Comparison of ENCODE assay signal across 32 mouse cellular contexts in the genomic region with DNA sequence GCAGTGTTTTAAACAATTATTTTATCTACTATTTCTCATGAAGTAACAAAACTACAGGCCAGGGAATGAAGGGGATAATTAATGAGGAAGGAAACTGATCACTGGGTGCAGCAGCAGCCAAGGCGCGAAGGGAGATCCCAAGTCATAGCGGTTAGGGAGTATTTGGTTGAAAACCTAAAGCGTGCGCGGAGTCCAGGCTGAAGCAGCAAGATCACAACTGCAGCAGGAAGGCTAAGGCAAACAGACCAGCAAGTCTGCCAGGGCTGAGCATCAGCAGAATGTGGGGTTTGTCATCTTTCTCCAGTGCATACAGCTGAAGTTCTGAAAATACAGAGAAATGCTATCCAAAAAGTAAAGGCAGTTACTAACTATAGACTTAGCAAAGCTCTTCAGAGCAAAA.
DNase-seq lines count a peak whose midpoint lies in the region; ATAC-seq lines count a peak whose summit lies in the region.
"Had no signal": no experiment of that assay in that cellular context is flagged by ENCODE, and none has a peak within 500 bp of the region (broad histone marks: within the 10 kb centered on the region; RNA-seq: fewer than 3 reads in every experiment).

No protein-coding gene starts in this region.

- H3K27ac ChIP-seq in midbrain, embryonic 10.5 days (replicated peaks), result peak overlapping the region; percentile 28; the same call in 1 of the 2 replicates
- no peak overlapping the region for H3K27ac ChIP-seq in midbrain, embryonic 16.5 days (ENCODE audit: low read length)
- peak overlapping the region; percentile 65 for H3K27ac ChIP-seq in embryonic facial prominence, embryonic 10.5 days (replicated peaks)
- H3K27ac ChIP-seq in limb, embryonic 10.5 days, result peak overlapping the region; percentile 42; the same call in 1 of the 2 replicates
- no peak overlapping the region for H3K27ac ChIP-seq in forebrain, embryonic 14.5 days (ENCODE audit: low read depth, low read length)
- H3K27ac ChIP-seq: embryonic facial prominence, embryonic 12.5 days; hindbrain, embryonic 15.5 days; limb, embryonic 15.5 days; liver, embryonic 14.5 days; midbrain, embryonic 12.5 days had no signal

- no peaks in the 10 kb centered on the region for H3K27me3 ChIP-seq in midbrain, embryonic 10.5 days (ENCODE audit: low read depth, poor library complexity, severe bottlenecking)
- no peaks in the 10 kb centered on the region for H3K27me3 ChIP-seq in midbrain, embryonic 16.5 days (ENCODE audit: control insufficient read depth, insufficient read depth, low read depth, low read length)
- H3K27me3 ChIP-seq in embryonic facial prominence, embryonic 10.5 days (replicated peaks; ENCODE audit: low read depth, poor library complexity, severe bottlenecking), result no peaks in the 10 kb centered on the region
- no peaks in the 10 kb centered on the region for H3K27me3 ChIP-seq in limb, embryonic 10.5 days (ENCODE audit: low read depth, poor library complexity, severe bottlenecking)
- H3K27me3 ChIP-seq in forebrain, embryonic 14.5 days (replicated peaks; ENCODE audit: control insufficient read depth, insufficient read depth, low read length), result no peaks in the 10 kb centered on the region
- H3K27me3 ChIP-seq: CH12.LX; embryonic facial prominence, embryonic 12.5 days; heart, embryonic 12.5 days; hindbrain, embryonic 15.5 days; limb, embryonic 15.5 days; midbrain, embryonic 12.5 days had no signal

- peaks cover 53% of the 10 kb centered on the region for H3K4me1 ChIP-seq in midbrain, embryonic 10.5 days
- no peaks in the 10 kb centered on the region for H3K4me1 ChIP-seq in midbrain, embryonic 16.5 days (ENCODE audit: control insufficient read depth, insufficient read depth, low read length)
- H3K4me1 ChIP-seq in embryonic facial prominence, embryonic 10.5 days, result peaks cover 59% of the 10 kb centered on the region
- H3K4me1 ChIP-seq in limb, embryonic 10.5 days, result peaks cover 68% of the 10 kb centered on the region
- peaks cover 16% of the 10 kb centered on the region; the same call in 1 of the 2 replicates for H3K4me1 ChIP-seq in forebrain, embryonic 14.5 days (ENCODE audit: control insufficient read depth, insufficient read depth, low read length)

- ATAC-seq in frontal cortex, adult (ENCODE audit: low TSS enrichment), result peak; percentile 96
- no peak for ATAC-seq in midbrain, embryonic 16.5 days
- no peak for ATAC-seq in forebrain, embryonic 14.5 days
- ATAC-seq: activated CD4-positive, CD25-positive, alpha-beta regulatory T cell, adult 4 months; forebrain, postnatal 0 days; inflammation-experienced regulatory T-cells, adult 6 months had no signal

- no peak for DNase-seq in frontal cortex, postnatal 25 days (ENCODE audit: low spot score in 2 of 2)
- DNase-seq in midbrain, embryonic 10.5 days (ENCODE audit: low spot score), result no peak
- DNase-seq in embryonic facial prominence, embryonic 10.5 days (ENCODE audit: low spot score), result no peak
- DNase-seq in limb, embryonic 10.5 days (ENCODE audit: low spot score), result no peak
- no peak for DNase-seq in forebrain, embryonic 14.5 days (ENCODE audit: low spot score)
- no peak for DNase-seq in kidney, postnatal 36 days
- DNase-seq: adrenal gland, adult 2 months; adrenal gland, postnatal 36 days; cerebellum, adult 9-10 months; cerebellum, postnatal 36 days; forebrain, postnatal 0 days; gastrocnemius, postnatal 14 days; heart, adult 18-20 months; kidney, postnatal 14 days; left cerebral cortex, postnatal 4 days; lung, adult 2 months; retina, postnatal 1 day; right cerebral cortex, postnatal 25 days; thymus, adult 18-20 months; thymus, postnatal 25 days had no signal

- H3K4me2 ChIP-seq in midbrain, embryonic 16.5 days (ENCODE audit: low read length), result no peak overlapping the region
- H3K4me2 ChIP-seq in forebrain, embryonic 14.5 days (ENCODE audit: low read length), result no peak overlapping the region
- H3K4me2 ChIP-seq: embryonic facial prominence, embryonic 12.5 days; heart, embryonic 12.5 days; hindbrain, embryonic 15.5 days; limb, embryonic 15.5 days; midbrain, embryonic 12.5 days had no signal

- H3K36me3 ChIP-seq in midbrain, embryonic 10.5 days, result no peaks in the 10 kb centered on the region
- H3K36me3 ChIP-seq in midbrain, embryonic 16.5 days (ENCODE audit: control insufficient read depth, insufficient read depth, low read length), result no peaks in the 10 kb centered on the region
- no peaks in the 10 kb centered on the region for H3K36me3 ChIP-seq in embryonic facial prominence, embryonic 10.5 days (replicated peaks)
- H3K36me3 ChIP-seq in limb, embryonic 10.5 days, result no peaks in the 10 kb centered on the region
- H3K36me3 ChIP-seq in forebrain, embryonic 14.5 days (ENCODE audit: control insufficient read depth, insufficient read depth, low read length), result no peaks in the 10 kb centered on the region
- H3K36me3 ChIP-seq: embryonic facial prominence, embryonic 12.5 days; heart, embryonic 12.5 days; hindbrain, embryonic 15.5 days; limb, embryonic 15.5 days; midbrain, embryonic 12.5 days had no signal

- no peak overlapping the region for H3K4me3 ChIP-seq in midbrain, embryonic 10.5 days
- no peak overlapping the region for H3K4me3 ChIP-seq in midbrain, embryonic 16.5 days (ENCODE audit: low read depth, low read length)
- no peak overlapping the region for H3K4me3 ChIP-seq in embryonic facial prominence, embryonic 10.5 days
- H3K4me3 ChIP-seq in limb, embryonic 10.5 days, result no peak overlapping the region
- H3K4me3 ChIP-seq in forebrain, embryonic 14.5 days (ENCODE audit: low read depth, low read length), result no peak overlapping the region
- H3K4me3 ChIP-seq: embryonic facial prominence, embryonic 12.5 days; erythroblast, embryonic 14.5 days; heart, embryonic 12.5 days; hindbrain, embryonic 15.5 days; limb, embryonic 15.5 days; midbrain, embryonic 12.5 days had no signal

- no peak overlapping the region for H3K9ac ChIP-seq in midbrain, embryonic 16.5 days (ENCODE audit: low read depth, low read length)
- no peak overlapping the region for H3K9ac ChIP-seq in forebrain, embryonic 14.5 days (ENCODE audit: low read length)
- H3K9ac ChIP-seq: embryonic facial prominence, embryonic 12.5 days; forebrain, postnatal 0 days; heart, embryonic 12.5 days; hindbrain, embryonic 15.5 days; limb, embryonic 15.5 days; liver, embryonic 14.5 days; midbrain, embryonic 12.5 days had no signal

- H3K9me3 ChIP-seq in midbrain, embryonic 10.5 days (replicated peaks), result no peaks in the 10 kb centered on the region
- no peaks in the 10 kb centered on the region for H3K9me3 ChIP-seq in midbrain, embryonic 16.5 days (replicated peaks; ENCODE audit: control insufficient read depth, low read length, poor library complexity, severe bottlenecking)
- no peaks in the 10 kb centered on the region for H3K9me3 ChIP-seq in embryonic facial prominence, embryonic 10.5 days
- H3K9me3 ChIP-seq in limb, embryonic 10.5 days (replicated peaks), result no peaks in the 10 kb centered on the region
- no peaks in the 10 kb centered on the region for H3K9me3 ChIP-seq in forebrain, embryonic 14.5 days (replicated peaks; ENCODE audit: control insufficient read depth, low read length)
- H3K9me3 ChIP-seq: embryonic facial prominence, embryonic 12.5 days; heart, embryonic 12.5 days; hindbrain, embryonic 15.5 days; limb, embryonic 15.5 days; midbrain, embryonic 12.5 days had no signal

- 95% methylated on average over 6 of the region's 6 CpGs for WGBS in midbrain, embryonic 10.5 days
- WGBS in midbrain, embryonic 16.5 days, result 95% methylated on average over 6 of the region's 6 CpGs
- WGBS in embryonic facial prominence, embryonic 10.5 days, result 92% methylated on average over 6 of the region's 6 CpGs
- 94% methylated on average over 6 of the region's 6 CpGs for WGBS in limb, embryonic 10.5 days
- WGBS in forebrain, embryonic 14.5 days, result 92% methylated on average over 6 of the region's 6 CpGs

Comparison
In these comparisons a context has a peak if more than half of its experiments do, and no peak if none do; other contexts are left out.
1. H3K27ac ChIP-seq: peak in midbrain, embryonic 10.5 days (single experiment), embryonic facial prominence, embryonic 10.5 days (single experiment) and limb, embryonic 10.5 days (single experiment); none in midbrain, embryonic 16.5 days (single experiment) and forebrain, embryonic 14.5 days (single experiment).